Mouse (Mus musculus): ENCODE measurements around the gene Rbfox2.

The Rbfox2 gene

GRCm38 (mm10) chr15:77230144-77230543 is 76.7 kb downstream of the Rbfox2 start:
- no peak for DNase-seq (ENCODE audit: low read depth)

- no peak for DNase-seq (ENCODE audit: low read depth)
These were observed 79.9 kb downstream of the Rbfox2 start for GRCm38 (mm10) chr15:77226831-77227354.

- DNase-seq (ENCODE audit: low read depth), result no peak
These were observed 80.9 kb downstream of the Rbfox2 start for GRCm38 (mm10) chr15:77225858-77226257.

- DNase-seq (ENCODE audit: low read depth), result no peak
These were observed 81.5 kb downstream of the Rbfox2 start for GRCm38 (mm10) chr15:77225274-77225673.

GRCm38 (mm10) chr15:77220833-77221232 is 86.0 kb downstream of the Rbfox2 start:
- no peak for DNase-seq (ENCODE audit: low read depth)

GRCm38 (mm10) chr15:77220137-77220536 is 86.7 kb downstream of the Rbfox2 start:
- peak; percentile 6 for DNase-seq (ENCODE audit: low read depth)

GRCm38 (mm10) chr15:77219571-77219970 is 87.2 kb downstream of the Rbfox2 start:
- DNase-seq (ENCODE audit: low read depth), result no peak

- no peak for DNase-seq (ENCODE audit: low read depth)
These were observed 88.8 kb downstream of the Rbfox2 start for GRCm38 (mm10) chr15:77218007-77218406.

- no peak for DNase-seq (ENCODE audit: low read depth)
These were observed 89.3 kb downstream of the Rbfox2 start for GRCm38 (mm10) chr15:77217523-77217922.

GRCm38 (mm10) chr15:77216704-77217103 is 90.1 kb downstream of the Rbfox2 start:
- no peak for DNase-seq (ENCODE audit: low read depth)

- no peak for DNase-seq (ENCODE audit: low read depth)
These were observed 91.5 kb downstream of the Rbfox2 start for GRCm38 (mm10) chr15:77215178-77215800.

- DNase-seq (ENCODE audit: low read depth), result no peak
These were observed 92.2 kb downstream of the Rbfox2 start for GRCm38 (mm10) chr15:77214410-77215107.

GRCm38 (mm10) chr15:77213829-77214228 is 93.0 kb downstream of the Rbfox2 start:
- DNase-seq (ENCODE audit: low read depth), result no peak

GRCm38 (mm10) chr15:77212818-77213217 is 94.0 kb downstream of the Rbfox2 start:
- no peak for DNase-seq (ENCODE audit: low read depth)

GRCm38 (mm10) chr15:77212217-77212757 is 94.5 kb downstream of the Rbfox2 start:
- no peak for DNase-seq (ENCODE audit: low read depth)

GRCm38 (mm10) chr15:77206996-77207395 is 99.8 kb downstream of the Rbfox2 start:
- DNase-seq (ENCODE audit: low read depth), result no peak

- no peak for DNase-seq (ENCODE audit: low read depth)
These were observed 101.9 kb downstream of the Rbfox2 start for GRCm38 (mm10) chr15:77204951-77205350.

- no peak for DNase-seq (ENCODE audit: low read depth)
These were observed 103.4 kb downstream of the Rbfox2 start for GRCm38 (mm10) chr15:77203255-77203981.

- no peak for DNase-seq (ENCODE audit: low read depth)
These were observed 103.9 kb downstream of the Rbfox2 start for GRCm38 (mm10) chr15:77202881-77203254.

GRCm38 (mm10) chr15:77202223-77202622 is 104.6 kb downstream of the Rbfox2 start:
- DNase-seq (ENCODE audit: low read depth), result no peak

- DNase-seq (ENCODE audit: low read depth), result no peak
These were observed 110.0 kb downstream of the Rbfox2 start for GRCm38 (mm10) chr15:77196827-77197226.

- DNase-seq (ENCODE audit: low read depth), result no peak
These were observed 110.8 kb downstream of the Rbfox2 start for GRCm38 (mm10) chr15:77196001-77196400.
